Mouse (Mus musculus) lung, adult 2 months (tissue): ENCODE measurements around the gene Vps37d.

Source experiments
- CTCF ChIP-seq: fragments of 200-500 bp; IDR thresholded peaks from 2 replicates; pipeline ENCODE4 v1.5.1; 2011; ENCODE audit warnings: mild to moderate bottlenecking, low read length, control low read depth; ENCODE audit not compliant: insufficient read depth
- POLR2A ChIP-seq: fragments of 200-500 bp; IDR thresholded peaks from 2 replicates; pipeline ENCODE4 v1.6.1; 2011; ENCODE audit warnings: low read depth, mild to moderate bottlenecking, control low read depth, low read length, borderline replicate concordance; ENCODE audit errors: extremely low read depth

GRCm38 (mm10) chr5:135044575-135044974 is 33.5 kb downstream of the Vps37d start:
- TF ChIP-seq POLR2A, result no peak
- no peak for TF ChIP-seq CTCF
